Mouse (Mus musculus) adrenal gland, postnatal 14 days (tissue): Measurements from ENCODE around the gene Gm5475. TPM values are rescaled to one million over a fixed set of nuclear protein-coding genes. Genes with fewer than 3 reads are reported as not detected.

Experiments
- DNase-seq: peaks from one replicate; pipeline ENCODE4 v3.0.0; 2021; ENCODE audit warnings: mixed read lengths
- total RNA-seq: library from RNA; stranded (reverse); gene quantifications from 2 replicates; pipeline ENCODE4 v1.2.3, GENCODE M21; 2021

Gm5475 gene
- total RNA-seq, 1 experiment from 2014 or later, result 0.19 TPM

GRCm38 (mm10) chr15:100449495-100449894, 27.5 kb downstream of the Gm5475 start:
- no peak for DNase-seq

GRCm38 (mm10) chr15:100451245-100451644, 29.3 kb downstream of the Gm5475 start:
- DNase-seq, result no peak

DNA sequence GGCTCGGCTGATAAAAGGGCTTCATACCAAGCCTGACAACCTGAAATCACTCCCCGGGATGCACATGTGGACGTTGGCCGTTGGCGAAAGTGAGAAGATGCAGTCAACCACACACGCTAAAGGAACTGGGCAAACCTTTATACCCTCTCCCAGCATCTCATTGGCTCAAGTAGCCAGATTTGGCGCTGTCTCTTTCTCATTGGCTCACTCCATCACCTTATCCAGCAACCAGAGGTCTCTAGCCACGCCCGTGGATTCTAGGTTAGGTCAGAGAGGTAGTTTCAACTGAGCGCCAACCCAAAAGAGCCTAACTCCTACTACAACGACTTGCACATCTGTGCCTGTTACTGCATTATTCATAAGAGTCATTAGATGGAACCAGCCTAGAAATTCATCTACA, 30.5 kb downstream of the Gm5475 start:
- no peak for DNase-seq

DNA sequence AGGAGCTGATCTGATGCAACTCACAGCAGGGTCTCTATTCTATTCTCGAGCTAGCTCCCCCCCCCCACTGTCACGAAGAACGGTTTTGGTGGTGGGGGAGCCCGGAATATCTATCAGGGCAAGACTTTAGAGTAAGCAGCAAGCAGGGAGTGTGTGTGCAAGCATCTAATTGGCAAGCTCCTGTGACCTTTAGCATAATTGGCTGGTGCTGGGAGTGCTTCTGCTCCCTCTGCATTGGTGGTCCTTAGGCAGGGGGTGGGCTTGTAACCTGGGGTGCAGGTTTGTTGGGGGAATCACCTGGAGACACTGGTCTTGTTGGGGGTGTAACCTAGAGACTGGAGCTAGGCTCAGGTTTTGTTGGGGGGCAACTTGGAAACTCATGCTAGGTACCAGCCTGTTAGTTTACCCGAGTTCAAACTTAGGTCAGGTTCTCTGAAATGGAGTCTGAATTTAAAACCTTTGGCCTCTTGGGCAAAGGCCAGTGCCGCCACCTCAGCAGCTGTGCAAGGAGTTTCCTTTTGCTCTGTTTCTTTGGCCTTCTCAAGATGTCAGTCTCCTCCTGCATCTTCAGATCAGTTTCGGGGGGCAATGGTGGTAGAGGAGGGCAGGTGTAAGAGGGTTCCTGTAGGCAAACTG, 34.5 kb downstream of the Gm5475 start:
- no peak for DNase-seq

GRCm38 (mm10) chr15:100457340-100457739, 35.4 kb downstream of the Gm5475 start:
- DNase-seq, result peak; percentile 86

- peak; percentile 83 for DNase-seq
Measured at GRCm38 (mm10) chr15:100458055-100458454, 36.1 kb downstream of the Gm5475 start.

DNA sequence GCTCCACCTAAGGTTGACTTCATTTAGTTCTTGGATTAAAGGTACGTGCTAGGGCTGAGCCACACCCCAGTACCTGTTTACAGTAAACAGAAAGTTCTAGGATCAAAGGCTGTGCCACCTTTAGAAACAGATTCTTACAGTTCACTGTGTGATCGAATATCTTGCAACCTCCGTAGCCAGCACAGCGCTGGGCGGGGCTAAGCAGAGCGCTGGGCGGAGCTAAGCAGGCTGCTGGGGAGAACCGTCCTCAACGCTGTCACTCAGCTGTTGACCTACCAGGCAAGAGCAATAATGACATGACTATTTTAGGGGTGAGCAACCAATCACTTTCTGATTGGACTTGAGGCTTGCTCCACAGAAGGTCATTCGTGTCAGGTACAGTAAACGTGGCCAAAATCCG, 39.0 kb downstream of the Gm5475 start:
- DNase-seq, result peak; percentile 60

GRCm38 (mm10) chr15:100461646-100462045, 39.7 kb downstream of the Gm5475 start:
- DNase-seq, result no peak

- no peak for DNase-seq
Measured at GRCm38 (mm10) chr15:100462086-100462485, 40.1 kb downstream of the Gm5475 start.

DNA sequence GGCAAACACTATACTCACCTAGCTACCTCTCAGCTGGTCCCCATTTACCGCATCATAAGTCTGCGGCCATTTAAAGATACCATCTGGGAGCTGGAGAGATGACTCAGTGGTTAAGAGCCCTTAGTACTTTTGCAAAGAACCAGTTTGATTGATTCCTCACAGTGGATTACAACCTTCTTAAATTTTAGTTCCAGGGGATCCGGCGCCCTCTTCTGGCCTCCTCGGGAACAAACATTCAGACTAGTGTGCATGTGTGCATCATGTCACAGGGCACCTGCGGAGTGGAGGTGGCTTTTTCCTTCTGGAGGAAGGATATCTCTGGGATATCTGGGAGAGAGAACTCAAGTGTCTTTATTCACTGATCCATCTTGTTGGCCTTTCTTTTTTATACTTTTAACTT, 41.8 kb downstream of the Gm5475 start:
- peak; percentile 85 for DNase-seq

GRCm38 (mm10) chr15:100465432-100465831, 43.5 kb downstream of the Gm5475 start:
- DNase-seq, result no peak

DNA sequence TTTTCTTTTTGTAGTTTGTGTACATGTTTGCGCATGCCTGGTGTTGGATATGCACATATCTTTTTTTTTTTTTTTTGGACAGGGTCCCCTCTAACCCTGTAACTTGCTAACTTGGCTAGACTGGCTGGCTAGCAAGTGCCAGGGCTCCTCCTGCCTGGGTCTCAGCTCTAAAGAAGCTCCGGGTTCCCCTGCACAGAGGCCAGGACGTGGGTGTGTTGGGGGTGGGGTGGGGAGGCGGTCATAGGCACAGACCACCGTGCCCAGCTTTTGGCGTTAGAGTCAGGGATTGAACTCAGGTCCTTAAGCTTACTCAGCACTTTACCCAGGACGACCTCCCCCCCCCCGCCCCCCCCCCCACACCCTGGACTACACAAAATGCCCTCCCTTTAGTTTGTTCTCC, 45.8 kb downstream of the Gm5475 start:
- DNase-seq, result no peak

- peak; percentile 96 for DNase-seq
Measured at GRCm38 (mm10) chr15:100468295-100469188, 46.6 kb downstream of the Gm5475 start, which contains the start of gene Letmd1. TSS of gene Letmd1 (plus strand) at chr15:100469023.

GRCm38 (mm10) chr15:100469189-100469545, 47.2 kb downstream of the Gm5475 start:
- DNase-seq, result no peak

DNA sequence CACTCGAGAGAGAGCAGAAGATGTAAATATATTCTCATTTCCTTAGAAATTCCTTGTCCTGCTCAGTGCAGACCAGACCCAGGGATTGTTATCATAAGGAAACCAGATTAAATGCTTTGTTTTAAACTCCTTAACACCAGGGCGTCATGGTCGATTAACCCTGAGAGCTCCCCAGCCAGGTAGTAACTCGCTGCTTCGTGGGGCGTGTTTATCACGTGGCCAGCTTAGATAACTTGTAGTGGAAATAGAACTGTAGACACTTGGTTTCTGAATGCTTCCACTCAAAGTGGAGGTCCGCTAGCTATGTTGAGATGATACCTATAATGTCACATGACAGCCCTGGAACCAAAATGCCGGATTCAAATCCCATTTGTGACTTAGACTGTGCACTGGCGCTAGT, 48.1 kb downstream of the Gm5475 start:
- DNase-seq, result no peak

GRCm38 (mm10) chr15:100473926-100474503, 52.1 kb downstream of the Gm5475 start:
- DNase-seq, result no peak

Other genes starting within 250 kb of the Gm5475 start
- gene Atf1, start 194.3 kb upstream of the Gm5475 start, total RNA-seq, result 54.4 and 57.4 TPM in 2 replicates
- not detected in 2 replicates for gene Tmprss12, start 141.3 kb upstream of the Gm5475 start, total RNA-seq
- 83.1 and 102 TPM in 2 replicates for gene Mettl7a1, start 118.0 kb upstream of the Gm5475 start, total RNA-seq
- gene Mettl7a3, start 87.2 kb upstream of the Gm5475 start, total RNA-seq, result 0.26 TPM in 1 of 2 replicates, not detected in the other
- 0.68 and 0.78 TPM in 2 replicates for gene Methig1, start 69.0 kb upstream of the Gm5475 start, total RNA-seq
- 1.5 and 2.2 TPM in 2 replicates for gene Mettl7a2, start 68.9 kb upstream of the Gm5475 start, total RNA-seq
- 0.83 TPM in 1 of 2 replicates, not detected in the other for gene Higd1c, start 57.6 kb upstream of the Gm5475 start, total RNA-seq
- 95.8 and 102 TPM in 2 replicates for gene Slc11a2, start 2.9 kb downstream of the Gm5475 start, total RNA-seq
- gene Letmd1, start 46.9 kb downstream of the Gm5475 start, total RNA-seq, result 287 and 307 TPM in 2 replicates
- gene Csrnp2, start 73.3 kb downstream of the Gm5475 start, total RNA-seq, result 5.8 and 6.1 TPM in 2 replicates
- 19.9 and 25.0 TPM in 2 replicates for gene Tfcp2, start 129.9 kb downstream of the Gm5475 start, total RNA-seq
- 17.2 and 17.8 TPM in 2 replicates for gene Pou6f1, start 177.8 kb downstream of the Gm5475 start, total RNA-seq
- gene Dazap2, start 193.2 kb downstream of the Gm5475 start, total RNA-seq, result 208 and 209 TPM in 2 replicates
- gene Smagp, start 214.8 kb downstream of the Gm5475 start, total RNA-seq, result 45.7 and 50.1 TPM in 2 replicates
- 3.6 and 14.8 TPM in 2 replicates for gene Bin2, start 247.4 kb downstream of the Gm5475 start, total RNA-seq